Mouse (Mus musculus) hindbrain, embryonic 12.5 days (tissue): ENCODE data around the gene 1700025G04Rik. TPM values are rescaled to one million over a fixed set of nuclear protein-coding genes. Genes with fewer than 3 reads are reported as not detected.

Experiments
- ATAC-seq: fragments of 200-750 bp; cut with Nextera tagmentation; 2 replicates; pipeline ENCODE4 v1.8.0; 2017; ENCODE audit warnings: moderate TSS enrichment; ENCODE audit not compliant: low FRiP score
- H3K27ac ChIP-seq: fragments of 300-500 bp; sonication (generic); 2 replicates; pipeline ENCODE4 v1.5.1; 2016; ENCODE audit warnings: mild to moderate bottlenecking
- H3K27me3 ChIP-seq: fragments of 300-500 bp; sonication (generic); 2 replicates; pipeline ENCODE4 v1.6.1; 2016; ENCODE audit warnings: mild to moderate bottlenecking
- H3K36me3 ChIP-seq: fragments of 300-500 bp; sonication (generic); 2 replicates; pipeline ENCODE4 v1.6.1; 2016; ENCODE audit warnings: mild to moderate bottlenecking
- H3K4me1 ChIP-seq: fragments of 300-500 bp; sonication (generic); 2 replicates; pipeline ENCODE4 v1.6.1; 2016
- H3K4me2 ChIP-seq: fragments of 300-500 bp; sonication (generic); replicated peaks from 2 replicates; pipeline ENCODE4 v1.6.1; 2016; ENCODE audit warnings: mild to moderate bottlenecking
- H3K4me3 ChIP-seq: fragments of 300-500 bp; sonication (generic); 2 replicates; pipeline ENCODE4 v1.5.1; 2016; ENCODE audit warnings: mild to moderate bottlenecking
- H3K9ac ChIP-seq: fragments of 300-500 bp; sonication (generic); 2 replicates; pipeline ENCODE4 v1.6.1; 2016; ENCODE audit warnings: mild to moderate bottlenecking, moderate library complexity
- H3K9me3 ChIP-seq: fragments of 300-500 bp; sonication (generic); replicated peaks from 2 replicates; pipeline ENCODE4 v1.6.1; 2016; ENCODE audit warnings: mild to moderate bottlenecking
- WGBS: fragments of 180-500 bp; shearing (Covaris S2); methylation state at CpG from one replicate; pipeline ENCODE4 v1.1.7; 2016; 5-methylcytosine and 5-hydroxymethylcytosine counted together
- polyA plus RNA-seq: library from polyadenylated mRNA; unstranded; fragments of >200 nt; fragmentation: Nextera tagmentation; extraction: Ambion mirVana; gene quantifications from 2 replicates; pipeline ENCODE4 v1.2.1, GENCODE M21; 2016

1700025G04Rik gene
- polyA plus RNA-seq, 1 experiment from 2014 or later = 51.0 TPM

GRCm38 (mm10) chr1:151968126-151968525 lies 121.8 kb downstream of the 1700025G04Rik start:
- no peaks in the 10 kb centered on the region for H3K4me1 ChIP-seq
- no peaks in the 10 kb centered on the region for H3K27me3 ChIP-seq
- no peak overlapping the region for H3K4me2 ChIP-seq
- WGBS = 92% methylated on average over 5 of the region's 5 CpGs
- no peak overlapping the region for H3K4me3 ChIP-seq
- no peak overlapping the region for H3K27ac ChIP-seq
- H3K36me3 ChIP-seq = no peaks in the 10 kb centered on the region
- H3K9me3 ChIP-seq = no peaks in the 10 kb centered on the region
- ATAC-seq = no peak
- no peak overlapping the region for H3K9ac ChIP-seq

GRCm38 (mm10) chr1:151964811-151965210 lies 125.1 kb downstream of the 1700025G04Rik start:
- no peaks in the 10 kb centered on the region for H3K27me3 ChIP-seq
- H3K27ac ChIP-seq = no peak overlapping the region
- no peak overlapping the region for H3K9ac ChIP-seq
- 86% methylated on average over 2 of the region's 2 CpGs for WGBS
- H3K4me2 ChIP-seq = no peak overlapping the region
- H3K36me3 ChIP-seq = no peaks in the 10 kb centered on the region
- peaks cover 12% of the 10 kb centered on the region for H3K4me1 ChIP-seq
- no peaks in the 10 kb centered on the region for H3K9me3 ChIP-seq
- ATAC-seq = no peak
- H3K4me3 ChIP-seq = no peak overlapping the region

DNA sequence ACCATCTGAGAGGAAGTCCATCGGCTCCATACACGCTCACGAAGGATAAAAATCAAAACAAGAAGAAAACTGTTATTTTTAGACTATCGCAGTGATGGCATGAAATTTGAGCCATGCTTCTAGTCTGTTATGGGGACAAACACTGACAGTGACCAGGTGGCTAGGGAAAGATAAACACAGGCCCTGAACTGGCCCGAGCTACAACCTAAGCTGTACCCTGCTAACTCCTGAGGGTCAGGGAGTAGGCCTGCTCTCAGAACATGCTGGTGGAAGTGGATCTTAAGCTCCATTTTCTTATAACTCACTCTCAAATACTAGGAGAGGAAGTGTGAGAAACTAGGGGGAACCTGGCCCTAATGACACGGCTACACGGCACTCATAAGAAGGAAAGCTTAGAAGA lies 126.7 kb downstream of the 1700025G04Rik start:
- H3K27me3 ChIP-seq = no peaks in the 10 kb centered on the region
- 81% methylated on average over 7 of the region's 7 CpGs for WGBS
- no peak overlapping the region for H3K27ac ChIP-seq
- H3K9me3 ChIP-seq = no peaks in the 10 kb centered on the region
- no peak overlapping the region for H3K9ac ChIP-seq
- no peaks in the 10 kb centered on the region for H3K36me3 ChIP-seq
- no peak overlapping the region for H3K4me2 ChIP-seq
- ATAC-seq = no peak
- H3K4me3 ChIP-seq = no peak overlapping the region
- H3K4me1 ChIP-seq = peaks cover 17% of the 10 kb centered on the region

GRCm38 (mm10) chr1:151962078-151962477 lies 127.8 kb downstream of the 1700025G04Rik start:
- Histone ChIP-seq H3K4me2 (no peak overlapping the region), H3K4me1 (peaks cover 23% of the 10 kb centered on the region), H3K4me3 (no peak overlapping the region), H3K27ac (no peak overlapping the region), H3K9ac (no peak overlapping the region), H3K36me3 (no peaks in the 10 kb centered on the region), H3K27me3 (no peaks in the 10 kb centered on the region), H3K9me3 (no peaks in the 10 kb centered on the region)
- ATAC-seq = no peak
- 49% methylated on average over 6 of the region's 6 CpGs for WGBS

- no peak overlapping the region for H3K4me3 ChIP-seq
- WGBS = 79% methylated on average over 10 of the region's 10 CpGs
- H3K4me2 ChIP-seq = no peak overlapping the region
- ATAC-seq = no peak
- peaks cover 23% of the 10 kb centered on the region for H3K4me1 ChIP-seq
- no peak overlapping the region for H3K27ac ChIP-seq
- H3K9me3 ChIP-seq = no peaks in the 10 kb centered on the region
- H3K36me3 ChIP-seq = no peaks in the 10 kb centered on the region
- H3K27me3 ChIP-seq = no peaks in the 10 kb centered on the region
- H3K9ac ChIP-seq = no peak overlapping the region
These were observed 128.7 kb downstream of the 1700025G04Rik start for GRCm38 (mm10) chr1:151961204-151961603.

DNA sequence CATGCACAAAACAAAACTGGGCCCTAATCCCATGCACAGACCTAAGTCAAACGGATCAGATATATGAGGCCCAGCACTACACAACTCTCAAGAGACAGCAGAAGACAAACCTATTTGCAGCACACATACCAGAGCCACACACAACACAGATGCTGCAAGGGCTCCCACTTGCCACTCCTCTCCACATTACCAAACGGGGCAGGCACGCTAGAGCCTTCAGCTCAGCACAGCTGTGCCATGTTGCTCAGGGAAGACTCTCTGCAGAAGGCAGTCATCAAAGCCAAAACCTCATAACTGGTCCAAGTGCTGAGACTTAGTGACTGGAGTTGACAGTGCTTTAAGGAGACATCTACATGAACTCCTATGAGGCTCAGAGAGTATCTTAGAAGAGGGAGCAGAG lies 130.9 kb downstream of the 1700025G04Rik start:
- H3K9me3 ChIP-seq = no peaks in the 10 kb centered on the region
- no peak for ATAC-seq
- 43% methylated on average over 3 of the region's 3 CpGs for WGBS
- no peak overlapping the region for H3K4me2 ChIP-seq
- no peaks in the 10 kb centered on the region for H3K27me3 ChIP-seq
- H3K4me3 ChIP-seq = no peak overlapping the region
- no peaks in the 10 kb centered on the region for H3K36me3 ChIP-seq
- peaks cover 28% of the 10 kb centered on the region for H3K4me1 ChIP-seq
- H3K9ac ChIP-seq = no peak overlapping the region
- H3K27ac ChIP-seq = no peak overlapping the region

GRCm38 (mm10) chr1:151958442-151958841 lies 131.5 kb downstream of the 1700025G04Rik start:
- Histone ChIP-seq H3K9me3 (no peaks in the 10 kb centered on the region), H3K27me3 (no peaks in the 10 kb centered on the region), H3K4me2 (no peak overlapping the region), H3K36me3 (no peaks in the 10 kb centered on the region), H3K4me3 (no peak overlapping the region), H3K27ac (no peak overlapping the region), H3K4me1 (peaks cover 33% of the 10 kb centered on the region), H3K9ac (no peak overlapping the region)
- ATAC-seq = no peak
- 85% methylated on average over 3 of the region's 3 CpGs for WGBS

DNA sequence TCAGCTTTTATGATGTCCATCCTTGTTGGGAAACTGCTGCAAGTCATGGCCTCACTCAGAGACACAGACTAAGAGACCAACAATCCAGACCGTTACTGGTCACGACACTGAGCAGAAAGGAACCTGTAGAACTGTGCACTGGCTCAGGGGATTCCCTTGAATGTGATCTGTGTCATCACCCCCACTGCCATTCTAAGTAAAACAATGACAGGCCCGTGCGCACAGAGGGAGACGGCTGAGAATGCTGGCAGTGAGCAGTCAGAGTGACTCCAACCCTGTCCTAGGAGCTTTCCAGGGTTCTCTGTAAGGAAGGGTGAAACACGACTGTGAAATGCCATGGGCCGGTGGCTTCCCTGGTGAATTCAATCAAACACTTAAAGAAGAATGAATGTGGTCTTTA lies 132.3 kb downstream of the 1700025G04Rik start:
- no peaks in the 10 kb centered on the region for H3K36me3 ChIP-seq
- H3K4me3 ChIP-seq = no peak overlapping the region
- H3K27me3 ChIP-seq = no peaks in the 10 kb centered on the region
- H3K9me3 ChIP-seq = no peaks in the 10 kb centered on the region
- no peak overlapping the region for H3K4me2 ChIP-seq
- no peak overlapping the region for H3K9ac ChIP-seq
- H3K4me1 ChIP-seq = peaks cover 39% of the 10 kb centered on the region
- ATAC-seq = no peak
- no peak overlapping the region for H3K27ac ChIP-seq
- WGBS = 12% methylated on average over 7 of the region's 7 CpGs

- Histone ChIP-seq H3K4me3 (no peak overlapping the region), H3K27ac (no peak overlapping the region), H3K4me1 (peaks cover 30% of the 10 kb centered on the region), H3K36me3 (no peaks in the 10 kb centered on the region), H3K9ac (no peak overlapping the region), H3K9me3 (no peaks in the 10 kb centered on the region), H3K27me3 (no peaks in the 10 kb centered on the region), H3K4me2 (no peak overlapping the region)
- no peak for ATAC-seq
- WGBS = 75% methylated on average over 5 of the region's 5 CpGs
These were observed 134.1 kb downstream of the 1700025G04Rik start for GRCm38 (mm10) chr1:151955866-151956265.

- WGBS = 36% methylated on average over 7 of the region's 7 CpGs
- Histone ChIP-seq H3K27me3 (no peaks in the 10 kb centered on the region), H3K4me3 (no peak overlapping the region), H3K4me1 (peaks cover 27% of the 10 kb centered on the region), H3K27ac (peak overlapping the region; percentile 60; the same call in 1 of the 2 replicates), H3K4me2 (no peak overlapping the region), H3K9me3 (no peaks in the 10 kb centered on the region), H3K9ac (no peak overlapping the region), H3K36me3 (no peaks in the 10 kb centered on the region)
- peak; percentile 54 for ATAC-seq
These were observed 136.4 kb downstream of the 1700025G04Rik start for GRCm38 (mm10) chr1:151953563-151953962.

DNA sequence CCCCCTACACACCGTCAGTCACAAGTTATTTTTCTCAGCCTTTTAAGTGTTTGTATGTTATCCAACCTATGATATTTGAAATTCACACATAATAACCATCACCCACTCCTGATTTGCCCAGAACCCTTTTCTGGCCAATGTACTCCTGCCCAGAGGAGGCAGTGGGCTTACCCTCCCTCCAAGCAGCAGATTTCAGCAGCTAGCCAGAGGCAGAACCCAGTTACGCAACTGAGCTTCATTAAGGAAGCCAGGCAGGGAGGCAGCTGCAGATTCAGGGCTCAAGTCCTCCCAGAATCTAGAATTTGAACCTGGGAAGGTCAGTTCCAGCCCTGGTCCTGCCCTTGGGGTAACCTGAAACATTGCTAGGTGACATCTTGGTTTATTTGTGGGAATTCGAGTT lies 141.9 kb downstream of the 1700025G04Rik start:
- Histone ChIP-seq H3K4me2 (no peak overlapping the region), H3K9me3 (no peaks in the 10 kb centered on the region)

DNA sequence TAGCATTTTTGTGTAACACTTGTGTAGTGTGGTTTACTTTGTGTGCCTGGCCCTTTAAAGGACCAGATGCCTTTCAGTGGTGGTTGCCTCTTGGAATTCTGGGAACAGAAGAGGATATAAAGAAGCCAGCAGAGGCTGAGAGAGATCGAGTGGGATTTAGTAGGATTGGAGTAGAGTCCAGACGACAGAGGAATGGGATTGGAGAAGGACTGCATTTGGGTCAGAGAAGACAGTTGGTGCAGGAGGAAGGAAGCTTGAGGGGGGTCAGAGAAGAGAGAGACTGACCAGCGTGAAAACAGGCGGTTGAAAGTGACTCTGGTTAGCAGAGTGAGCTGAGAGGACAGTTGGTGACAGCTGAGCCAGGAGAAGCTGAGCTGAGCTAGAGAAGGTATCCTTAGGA lies 142.4 kb downstream of the 1700025G04Rik start:
- no peaks in the 10 kb centered on the region for H3K9me3 ChIP-seq
- no peak overlapping the region for H3K9ac ChIP-seq
- H3K4me3 ChIP-seq = no peak overlapping the region
- H3K4me1 ChIP-seq = peaks cover 51% of the 10 kb centered on the region
- H3K4me2 ChIP-seq = no peak overlapping the region
- 43% methylated on average over 4 of the region's 4 CpGs for WGBS
- no peak overlapping the region for H3K27ac ChIP-seq
- H3K27me3 ChIP-seq = no peaks in the 10 kb centered on the region
- H3K36me3 ChIP-seq = no peaks in the 10 kb centered on the region
- no peak for ATAC-seq

More for the DNA sequence above, 141.9 kb downstream of the 1700025G04Rik start:
- peaks cover 54% of the 10 kb centered on the region for H3K4me1 ChIP-seq
- no peak for ATAC-seq
- H3K27ac ChIP-seq = no peak overlapping the region
- no peaks in the 10 kb centered on the region for H3K36me3 ChIP-seq
- no peak overlapping the region for H3K4me3 ChIP-seq
- H3K9ac ChIP-seq = no peak overlapping the region
- no peaks in the 10 kb centered on the region for H3K27me3 ChIP-seq
- WGBS = 67% methylated on average over 3 of the region's 3 CpGs

GRCm38 (mm10) chr1:151944457-151945223 lies 145.3 kb downstream of the 1700025G04Rik start:
- H3K4me1 ChIP-seq = peaks cover 59% of the 10 kb centered on the region
- WGBS = 22% methylated on average over 10 of the region's 10 CpGs
- no peak overlapping the region for H3K4me2 ChIP-seq
- no peaks in the 10 kb centered on the region for H3K27me3 ChIP-seq
- ATAC-seq = peak; percentile 74
- peak overlapping the region; percentile 85 for H3K27ac ChIP-seq
- H3K4me3 ChIP-seq = no peak overlapping the region
- no peaks in the 10 kb centered on the region for H3K36me3 ChIP-seq
- no peak overlapping the region for H3K9ac ChIP-seq
- no peaks in the 10 kb centered on the region for H3K9me3 ChIP-seq
